Comparison of ENCODE assay signal across 16 mouse cellular contexts in genomic region chr11:114654552-114654951, GRCm38 (mm10). TPM values are rescaled to one million over a fixed set of nuclear protein-coding genes. Genes with fewer than 3 reads are reported as not detected.
A peak's percentile ranks its signal among the peaks of the same experiment; 100 is the strongest.
DNase-seq lines count a peak whose midpoint lies in the region; ATAC-seq and TF ChIP-seq lines count a peak whose summit lies in the region.
"Had no signal": no experiment of that assay in that cellular context is flagged by ENCODE, and none has a peak within 500 bp of the region (broad histone marks: within the 10 kb centered on the region; RNA-seq: fewer than 3 reads in every experiment).

No protein-coding gene starts in this region.

- intact Hi-C loops in heart, postnatal 10 days (cut with DNase I) = no loop called here

- DNase-seq in frontal cortex, postnatal 25 days (ENCODE audit: low spot score in 2 of 2) = no peak
- peak; percentile 28 for DNase-seq in lung, adult 2 months
- DNase-seq in lung, postnatal 10 days = no peak
- DNase-seq in naive thymus-derived CD4-positive, alpha-beta T cell, adult 2 months (ENCODE audit: low read depth) = peak; percentile 45
- DNase-seq in retina, postnatal 1 day = no peak
- DNase-seq in heart, postnatal 10 days = no peak
- DNase-seq: cerebellum, adult 8-10 months; heart, postnatal 4 days; kidney, adult 9 months; layer of hippocampus, adult 9-11 months; right cerebral cortex, postnatal 4 days had no signal

- no peak for TF ChIP-seq POLR2A in lung, adult 2 months (IDR thresholded peaks at IDR 0.05; ENCODE audit: borderline replicate concordance, extremely low read depth, low read depth, low read length)
- no peak for TF ChIP-seq POLR2A in bone marrow macrophage, adult 2 months (IDR thresholded peaks at IDR 0.05; ENCODE audit: borderline replicate concordance, low read depth, low read length)

- H3K4me3 ChIP-seq in lung, adult 2 months (replicated peaks; ENCODE audit: extremely low read depth, low read depth, low read length) = no peak overlapping the region
- no peak overlapping the region for H3K4me3 ChIP-seq in bone marrow macrophage, adult 2 months (ENCODE audit: insufficient read depth, low read length)
- H3K4me3 ChIP-seq: embryonic facial prominence, embryonic 12.5 days; limb, embryonic 10.5 days; lung, embryonic 15.5 days had no signal

- TF ChIP-seq CTCF in lung, adult 2 months (IDR thresholded peaks at IDR 0.05; ENCODE audit: insufficient read depth, low read length) = no peak; the same call in 1 of the 2 replicates
- TF ChIP-seq CTCF in bone marrow macrophage, adult 2 months (IDR thresholded peaks at IDR 0.05; ENCODE audit: low read depth, low read length) = 0 out of 2 replicates have a peak, but pooled peaks have one; percentile 2

- H3K4me1 ChIP-seq in lung, adult 2 months (ENCODE audit: control insufficient read depth, insufficient read depth, low read length) = 0 out of 2 replicates have a peak, but pooled peaks cover 2% of the 10 kb centered on the region
- H3K4me1 ChIP-seq in bone marrow macrophage, adult 2 months (ENCODE audit: control insufficient read depth, insufficient read depth, low read length) = peaks cover 35% of the 10 kb centered on the region
- H3K4me1 ChIP-seq: embryonic facial prominence, embryonic 12.5 days; limb, embryonic 10.5 days; lung, embryonic 15.5 days had no signal

- WGBS in lung, adult 2 months = 35% methylated on average over 5 of the region's 5 CpGs

- ATAC-seq in frontal cortex, adult (ENCODE audit: low TSS enrichment) = peak; percentile 89

- 0 out of 2 replicates have a peak overlapping the region, but pooled peaks have one; percentile 50 for H3K27ac ChIP-seq in bone marrow macrophage, adult 2 months (ENCODE audit: insufficient read depth, low read depth, low read length)
- H3K27ac ChIP-seq: embryonic facial prominence, embryonic 12.5 days; limb, embryonic 10.5 days; lung, embryonic 15.5 days had no signal

RNA-seq across cellular contexts. Expression of gene Rpl38, which starts 13.8 kb away (rescaled TPM):
- 390 and 404 TPM in 2 replicates for polyA plus RNA-seq in lung, adult 2 months (2012; rRNA removed)
- 1,601 and 1,765 TPM in 2 replicates for polyA plus RNA-seq in bone marrow macrophage, adult 2 months (2012; ENCODE audit: insufficient read depth, insufficient read length, missing spikeins)
- 100 to 1,000 TPM; 771 to 825 TPM for total RNA-seq in heart, postnatal 10 days (2021)

RNA-seq across cellular contexts. Expression of gene Ttyh2, which starts 20.7 kb away (rescaled TPM):
- polyA plus RNA-seq in lung, adult 2 months (2012; rRNA removed) = 19.0 and 20.8 TPM in 2 replicates
- 29.6 and 37.5 TPM in 2 replicates for polyA plus RNA-seq in bone marrow macrophage, adult 2 months (2012; ENCODE audit: insufficient read depth, insufficient read length, missing spikeins)
- 10 to 100 TPM; 25.2 to 26.3 TPM for total RNA-seq in heart, postnatal 10 days (2021)

Comparison
In these comparisons a context has a peak if more than half of its experiments do, and no peak if none do; other contexts are left out.
1. DNase-seq: peak in lung, adult 2 months (single experiment) and naive thymus-derived CD4-positive, alpha-beta T cell, adult 2 months (single experiment); none in frontal cortex, postnatal 25 days (0 of 2), lung, postnatal 10 days (single experiment), retina, postnatal 1 day (single experiment) and heart, postnatal 10 days (0 of 2).